Mouse (Mus musculus): Measurements from ENCODE around the gene Acsl1. TPM values are rescaled to one million over a fixed set of nuclear protein-coding genes. Genes with fewer than 3 reads are reported as not detected.
A peak's percentile ranks its signal among the peaks of the same experiment; 100 is the strongest.

Gene Acsl1
- polyA plus RNA-seq, 1 experiment = 45.2 TPM

DNA sequence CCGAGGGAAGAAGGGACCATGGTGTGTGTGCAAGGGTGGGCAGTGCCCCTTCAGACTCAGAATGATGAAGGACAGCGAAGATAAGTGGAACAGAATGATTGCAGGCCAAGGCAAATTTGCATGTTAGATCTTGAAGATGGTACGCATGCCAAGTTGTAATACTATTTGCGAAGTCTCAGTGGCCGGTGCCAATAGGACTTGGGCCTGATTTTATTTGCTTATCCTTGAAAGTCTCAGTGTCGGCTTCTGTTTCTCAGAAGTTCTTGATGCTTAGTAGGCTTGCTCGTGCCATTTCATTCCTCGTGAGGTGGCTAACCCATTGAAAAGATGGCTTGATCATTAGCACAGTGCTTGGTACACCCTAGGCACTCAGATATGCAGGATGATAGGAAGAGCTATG lies 19.4 kb downstream of the Acsl1 start:
- TF ChIP-seq CTCF (IDR thresholded peaks at IDR 0.05; ENCODE audit: control insufficient read depth, insufficient read depth, low read length) (no peak), POLR2A (IDR thresholded peaks at IDR 0.05; ENCODE audit: borderline replicate concordance, control insufficient read depth, low read depth, low read length) (no peak)
- 89% methylated on average over 8 of the region's 8 CpGs for WGBS
- peaks cover 6% of the 10 kb centered on the region; the same call in 1 of the 2 replicates for H3K4me1 ChIP-seq (ENCODE audit: control insufficient read depth, insufficient read depth, low read length)
- H3K4me3 ChIP-seq (replicated peaks; ENCODE audit: control insufficient read depth, low read depth, low read length) = no peak overlapping the region
- H3K27ac ChIP-seq (ENCODE audit: control insufficient read depth, insufficient read depth, low read depth, low read length, poor library complexity) = no peak overlapping the region

DNA sequence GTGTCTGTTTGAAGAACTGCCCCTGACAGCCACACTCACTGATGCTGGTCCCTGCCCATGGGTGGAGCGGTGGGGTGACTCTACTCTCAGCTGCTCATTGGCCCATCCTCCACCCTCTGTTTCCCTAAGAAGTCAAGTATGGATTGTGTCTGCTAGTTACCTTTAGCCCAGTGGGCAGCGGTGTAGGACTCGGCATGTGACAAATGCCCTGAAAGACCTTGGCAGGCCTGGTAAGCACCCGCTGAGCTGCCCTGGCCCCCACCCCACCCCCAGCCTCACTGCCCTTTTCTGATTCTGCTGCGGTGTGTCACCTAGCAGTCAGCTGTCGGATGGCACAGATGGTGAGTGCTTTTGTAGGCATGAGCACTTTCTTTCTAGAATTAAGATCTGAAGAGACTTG lies 20.0 kb downstream of the Acsl1 start:
- H3K4me3 ChIP-seq (replicated peaks; ENCODE audit: control insufficient read depth, low read depth, low read length) = no peak overlapping the region
- no peak overlapping the region for H3K27ac ChIP-seq (ENCODE audit: control insufficient read depth, insufficient read depth, low read depth, low read length, poor library complexity)
- WGBS = 85% methylated on average over 6 of the region's 6 CpGs
- H3K4me1 ChIP-seq (ENCODE audit: control insufficient read depth, insufficient read depth, low read length) = peaks cover 7% of the 10 kb centered on the region; the same call in 1 of the 2 replicates
- no peak for TF ChIP-seq POLR2A (IDR thresholded peaks at IDR 0.05; ENCODE audit: borderline replicate concordance, control insufficient read depth, low read depth, low read length)
- TF ChIP-seq CTCF (IDR thresholded peaks at IDR 0.05; ENCODE audit: control insufficient read depth, insufficient read depth, low read length) = no peak

GRCm38 (mm10) chr8:46493495-46494170 lies 22.8 kb downstream of the Acsl1 start:
- H3K27ac ChIP-seq (ENCODE audit: control insufficient read depth, insufficient read depth, low read depth, low read length, poor library complexity) = no peak overlapping the region

DNA sequence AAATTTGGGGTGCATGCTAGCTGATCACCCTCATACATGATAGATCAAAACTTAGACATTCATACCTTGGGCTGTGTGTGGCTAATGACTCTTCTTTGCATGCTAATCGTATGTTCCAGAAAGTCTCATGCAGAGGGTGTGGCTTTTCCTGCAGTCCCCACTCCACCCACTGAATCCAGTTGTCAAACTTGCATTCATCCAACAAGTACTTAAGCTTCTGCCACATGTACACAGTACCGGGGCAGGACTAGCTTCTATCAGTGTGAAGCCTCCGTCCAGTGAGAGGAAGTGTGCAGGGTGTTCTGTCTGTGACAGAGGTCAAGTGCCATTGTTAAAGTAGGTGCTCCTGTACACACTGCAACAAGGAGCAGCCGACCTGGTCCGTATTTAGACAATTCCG lies 26.0 kb downstream of the Acsl1 start:
- WGBS = 50% methylated on average over 6 of the region's 6 CpGs
- Histone ChIP-seq H3K4me3 (replicated peaks; ENCODE audit: control insufficient read depth, low read depth, low read length) (no peak overlapping the region), H3K27ac (ENCODE audit: control insufficient read depth, insufficient read depth, low read depth, low read length, poor library complexity) (peak overlapping the region; percentile 67), H3K4me1 (ENCODE audit: control insufficient read depth, insufficient read depth, low read length) (peaks cover 15% of the 10 kb centered on the region)
- no peak for TF ChIP-seq CTCF (IDR thresholded peaks at IDR 0.05; ENCODE audit: control insufficient read depth, insufficient read depth, low read length)
- TF ChIP-seq POLR2A (IDR thresholded peaks at IDR 0.05; ENCODE audit: borderline replicate concordance, control insufficient read depth, low read depth, low read length) = no peak

More at GRCm38 (mm10) chr8:46493495-46494170, 22.8 kb downstream of the Acsl1 start:
- Histone ChIP-seq H3K4me3 (replicated peaks; ENCODE audit: control insufficient read depth, low read depth, low read length) (no peak overlapping the region), H3K4me1 (ENCODE audit: control insufficient read depth, insufficient read depth, low read length) (peaks cover 17% of the 10 kb centered on the region)
- TF ChIP-seq CTCF (IDR thresholded peaks at IDR 0.05; ENCODE audit: control insufficient read depth, insufficient read depth, low read length) = no peak
- no peak for TF ChIP-seq POLR2A (IDR thresholded peaks at IDR 0.05; ENCODE audit: borderline replicate concordance, control insufficient read depth, low read depth, low read length)
- 92% methylated on average over 11 of the region's 11 CpGs for WGBS

DNA sequence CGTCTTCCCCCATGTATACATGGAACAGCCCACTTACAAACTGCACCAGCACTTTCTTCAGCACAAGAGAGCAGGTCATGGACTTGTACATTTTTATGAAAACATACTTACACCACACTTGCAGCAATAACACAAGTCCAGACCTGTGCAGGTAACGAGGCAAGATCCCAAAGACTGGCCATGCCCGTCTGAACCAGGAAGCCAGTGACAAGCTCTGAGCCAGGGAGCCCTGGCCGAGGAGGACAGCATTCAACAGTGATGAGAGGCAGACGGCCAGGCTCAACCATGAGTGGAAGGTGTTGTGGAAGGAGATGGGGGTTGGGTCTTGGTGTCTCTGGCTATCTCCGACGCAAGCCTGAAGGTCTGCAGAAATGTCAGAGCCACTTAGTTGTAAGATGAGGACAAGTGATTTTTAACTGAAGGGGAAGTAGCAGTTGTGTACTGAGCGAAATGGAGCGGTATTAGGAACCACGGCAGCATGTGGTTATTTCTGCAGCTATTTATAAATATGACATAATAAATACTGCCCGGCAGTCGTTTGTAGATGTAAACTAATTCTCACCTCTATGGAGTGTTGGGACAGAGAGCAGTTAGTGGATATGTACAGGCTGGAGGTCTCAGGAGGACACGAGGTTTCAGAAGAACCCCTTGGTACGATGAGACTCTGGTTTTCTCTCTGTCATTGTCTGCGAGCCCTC lies 26.6 kb downstream of the Acsl1 start:
- TF ChIP-seq POLR2A (IDR thresholded peaks at IDR 0.05; ENCODE audit: borderline replicate concordance, control insufficient read depth, low read depth, low read length) (no peak), CTCF (IDR thresholded peaks at IDR 0.05; ENCODE audit: control insufficient read depth, insufficient read depth, low read length) (no peak)
- peak overlapping the region; percentile 67 for H3K27ac ChIP-seq (ENCODE audit: control insufficient read depth, insufficient read depth, low read depth, low read length, poor library complexity)
- no peak overlapping the region for H3K4me3 ChIP-seq (replicated peaks; ENCODE audit: control insufficient read depth, low read depth, low read length)
- 23% methylated on average over 15 of the region's 15 CpGs for WGBS
- peaks cover 15% of the 10 kb centered on the region for H3K4me1 ChIP-seq (ENCODE audit: control insufficient read depth, insufficient read depth, low read length)

DNA sequence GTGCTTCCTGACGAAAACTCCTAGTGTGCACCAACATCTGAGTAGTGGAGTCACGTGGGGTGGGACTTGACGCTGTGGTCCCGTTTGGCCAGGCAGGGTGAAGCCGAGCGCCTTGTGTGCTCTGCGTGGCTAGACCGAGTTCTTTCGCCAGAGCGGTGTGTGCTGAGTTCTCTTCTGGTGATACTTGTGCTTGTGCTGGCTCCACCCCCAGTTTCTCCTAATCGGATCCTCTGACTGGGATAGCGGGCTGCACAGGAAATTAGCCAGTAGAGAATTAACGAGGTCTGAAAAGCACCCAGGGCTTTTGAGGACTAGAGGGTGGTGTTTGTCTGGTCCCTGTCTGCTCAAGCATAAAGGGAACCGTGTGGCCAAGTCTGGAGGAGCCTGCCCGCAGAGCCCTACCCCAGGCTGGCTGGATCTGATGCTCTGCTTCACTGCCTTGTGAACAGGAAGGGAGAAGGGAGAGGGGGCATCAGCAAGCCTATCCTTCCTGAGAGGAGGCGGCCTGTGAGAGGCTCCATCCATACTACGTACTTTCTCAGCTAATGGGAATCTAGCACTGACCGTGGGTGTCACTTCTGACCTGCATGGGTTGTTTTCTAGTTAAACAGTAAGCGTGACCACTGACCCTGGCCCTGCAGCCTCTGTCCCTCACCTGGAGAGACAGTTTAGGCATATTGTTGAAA lies 28.7 kb downstream of the Acsl1 start:
- Histone ChIP-seq H3K27ac (ENCODE audit: control insufficient read depth, insufficient read depth, low read depth, low read length, poor library complexity) (peak overlapping the region; percentile 5), H3K4me1 (ENCODE audit: control insufficient read depth, insufficient read depth, low read length) (peaks cover 17% of the 10 kb centered on the region), H3K4me3 (replicated peaks; ENCODE audit: control insufficient read depth, low read depth, low read length) (no peak overlapping the region)
- WGBS = 63% methylated on average over 19 of the region's 19 CpGs
- TF ChIP-seq CTCF (IDR thresholded peaks at IDR 0.05; ENCODE audit: control insufficient read depth, insufficient read depth, low read length) (no peak), POLR2A (IDR thresholded peaks at IDR 0.05; ENCODE audit: borderline replicate concordance, control insufficient read depth, low read depth, low read length) (0 out of 2 replicates have a peak, but pooled peaks have one; percentile 20)

- TF ChIP-seq POLR2A (IDR thresholded peaks at IDR 0.05; ENCODE audit: borderline replicate concordance, control insufficient read depth, low read depth, low read length) (no peak), CTCF (IDR thresholded peaks at IDR 0.05; ENCODE audit: control insufficient read depth, insufficient read depth, low read length) (no peak)
- Histone ChIP-seq H3K4me3 (replicated peaks; ENCODE audit: control insufficient read depth, low read depth, low read length) (no peak overlapping the region), H3K27ac (ENCODE audit: control insufficient read depth, insufficient read depth, low read depth, low read length, poor library complexity) (no peak overlapping the region), H3K4me1 (ENCODE audit: control insufficient read depth, insufficient read depth, low read length) (peaks cover 2% of the 10 kb centered on the region; the same call in 1 of the 2 replicates)
- WGBS = 85% methylated on average over 19 of the region's 19 CpGs
Measured at GRCm38 (mm10) chr8:46502333-46503071, 31.7 kb downstream of the Acsl1 start.

All from bone marrow, adult 2 months (tissue).